13 mouse cellular contexts compared by ENCODE assay signal in the genomic region with DNA sequence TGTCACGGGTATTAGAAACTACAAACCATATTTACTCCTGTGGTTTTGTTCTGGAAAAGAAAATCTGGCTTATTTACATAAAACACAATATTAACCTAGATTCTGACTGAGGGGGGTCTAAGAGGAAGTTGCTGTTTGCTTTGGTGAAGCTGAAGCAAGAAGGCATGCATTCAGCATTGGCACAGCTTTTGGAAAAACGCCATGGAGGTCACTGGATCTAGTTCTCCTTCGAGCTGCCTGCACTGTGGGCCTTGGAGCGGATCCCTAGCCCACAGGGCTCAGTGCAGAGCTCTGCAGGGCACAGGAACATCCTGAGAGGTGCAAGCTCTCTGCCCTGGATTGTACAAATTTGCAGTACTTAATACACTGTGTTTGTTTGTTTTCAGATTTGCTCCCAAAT. TPM values are rescaled to one million over a fixed set of nuclear protein-coding genes. Genes with fewer than 3 reads are reported as not detected.
DNase-seq lines count a peak whose midpoint lies in the region; ATAC-seq and TF ChIP-seq lines count a peak whose summit lies in the region.
"Had no signal": no experiment of that assay in that cellular context is flagged by ENCODE, and none has a peak within 500 bp of the region (broad histone marks: within the 10 kb centered on the region; RNA-seq: fewer than 3 reads in every experiment).

No protein-coding gene starts in this region.

- no peak overlapping the region for H3K9ac ChIP-seq in hindbrain, postnatal 0 days (replicated peaks; ENCODE audit: low read length)
- no peak overlapping the region for H3K9ac ChIP-seq in hindbrain, embryonic 16.5 days (ENCODE audit: low read depth, low read length)
- no peak overlapping the region for H3K9ac ChIP-seq in lung, embryonic 14.5 days
- H3K9ac ChIP-seq: embryonic facial prominence, embryonic 13.5 days had no signal

- H3K36me3 ChIP-seq in hindbrain, postnatal 0 days (ENCODE audit: insufficient read depth, low read length): no peaks in the 10 kb centered on the region
- no peaks in the 10 kb centered on the region for H3K36me3 ChIP-seq in hindbrain, embryonic 16.5 days (ENCODE audit: control insufficient read depth, insufficient read depth, low read length)
- no peaks in the 10 kb centered on the region for H3K36me3 ChIP-seq in lung, embryonic 14.5 days (ENCODE audit: insufficient read depth)
- H3K36me3 ChIP-seq in thymus, adult 2 months (ENCODE audit: control insufficient read depth, insufficient read depth, low read length): no peaks in the 10 kb centered on the region
- H3K36me3 ChIP-seq: embryonic facial prominence, embryonic 13.5 days had no signal

- peak; percentile 37 for DNase-seq in hindbrain, postnatal 0 days (ENCODE audit: low spot score)
- peak; percentile 17 for DNase-seq in adrenal gland, postnatal 25 days
- peak; percentile 59 to 68 for DNase-seq in cerebellum, adult 18-20 months
- peak; percentile 34 for DNase-seq in lung, embryonic 14.5 days
- DNase-seq in thymus, adult 2 months: no peak
- DNase-seq in right cerebral cortex, postnatal 14 days: no peak
- DNase-seq: heart, postnatal 36 days had no signal

- no peak overlapping the region for H3K27ac ChIP-seq in hindbrain, postnatal 0 days
- H3K27ac ChIP-seq in hindbrain, embryonic 16.5 days (ENCODE audit: low read depth, low read length): no peak overlapping the region
- no peak overlapping the region for H3K27ac ChIP-seq in lung, embryonic 14.5 days (ENCODE audit: low read depth)
- no peak overlapping the region for H3K27ac ChIP-seq in thymus, adult 2 months (ENCODE audit: control insufficient read depth, insufficient read depth, low read length)
- H3K27ac ChIP-seq: embryonic facial prominence, embryonic 13.5 days; kidney, postnatal 0 days had no signal

- TF ChIP-seq CTCF in hindbrain, postnatal 0 days (IDR thresholded peaks at IDR 0.05; ENCODE audit: low read depth): no peak
- no peak for TF ChIP-seq CTCF in lung, embryonic 14.5 days (IDR thresholded peaks at IDR 0.05; ENCODE audit: low read depth)
- TF ChIP-seq CTCF in thymus, adult 2 months (IDR thresholded peaks at IDR 0.05; ENCODE audit: borderline replicate concordance, control insufficient read depth, extremely low read depth, insufficient read depth, low read length, poor library complexity): no peak

- H3K4me1 ChIP-seq in hindbrain, postnatal 0 days (ENCODE audit: insufficient read depth, low read length): no peaks in the 10 kb centered on the region
- no peaks in the 10 kb centered on the region for H3K4me1 ChIP-seq in hindbrain, embryonic 16.5 days (ENCODE audit: control insufficient read depth, insufficient read depth, low read depth, low read length)
- H3K4me1 ChIP-seq in lung, embryonic 14.5 days (ENCODE audit: insufficient read depth): no peaks in the 10 kb centered on the region
- no peaks in the 10 kb centered on the region for H3K4me1 ChIP-seq in thymus, adult 2 months (replicated peaks; ENCODE audit: control insufficient read depth, insufficient read depth, low read length)

- TF ChIP-seq POLR2A in thymus, adult 2 months (IDR thresholded peaks at IDR 0.05; ENCODE audit: control insufficient read depth, extremely low read depth, insufficient read depth, low read length, poor library complexity): no peak

- peaks cover 3% of the 10 kb centered on the region; the same call in 1 of the 2 replicates for H3K9me3 ChIP-seq in hindbrain, postnatal 0 days (ENCODE audit: low read length)
- H3K9me3 ChIP-seq in hindbrain, embryonic 16.5 days (ENCODE audit: control insufficient read depth, low read length): no peaks in the 10 kb centered on the region
- no peaks in the 10 kb centered on the region for H3K9me3 ChIP-seq in lung, embryonic 14.5 days (ENCODE audit: low read depth, low read length)
- H3K9me3 ChIP-seq: embryonic facial prominence, embryonic 13.5 days; megakaryocyte, embryonic 14.5 days had no signal

- no peak overlapping the region for H3K4me3 ChIP-seq in hindbrain, postnatal 0 days (ENCODE audit: low read length)
- no peak overlapping the region for H3K4me3 ChIP-seq in hindbrain, embryonic 16.5 days (ENCODE audit: low read length)
- H3K4me3 ChIP-seq in lung, embryonic 14.5 days (ENCODE audit: low read depth, low read length): no peak overlapping the region
- H3K4me3 ChIP-seq in thymus, adult 2 months (ENCODE audit: control insufficient read depth, insufficient read depth, low read length): no peak overlapping the region
- H3K4me3 ChIP-seq: embryonic facial prominence, embryonic 13.5 days; megakaryocyte, embryonic 14.5 days had no signal

- no peak overlapping the region for H3K4me2 ChIP-seq in hindbrain, postnatal 0 days (ENCODE audit: low read depth, low read length)
- H3K4me2 ChIP-seq in hindbrain, embryonic 16.5 days (ENCODE audit: low read length): no peak overlapping the region
- H3K4me2 ChIP-seq in lung, embryonic 14.5 days: no peak overlapping the region
- H3K4me2 ChIP-seq: embryonic facial prominence, embryonic 13.5 days had no signal

- no peaks in the 10 kb centered on the region for H3K27me3 ChIP-seq in hindbrain, postnatal 0 days (ENCODE audit: insufficient read depth, low read length)
- H3K27me3 ChIP-seq in hindbrain, embryonic 16.5 days (replicated peaks; ENCODE audit: control insufficient read depth, insufficient read depth, low read length): no peaks in the 10 kb centered on the region
- no peaks in the 10 kb centered on the region for H3K27me3 ChIP-seq in lung, embryonic 14.5 days (ENCODE audit: insufficient read depth, low read length)
- H3K27me3 ChIP-seq in thymus, adult 2 months (ENCODE audit: control insufficient read depth, insufficient read depth, low read length): no peaks in the 10 kb centered on the region
- H3K27me3 ChIP-seq: embryonic facial prominence, embryonic 13.5 days; megakaryocyte, embryonic 14.5 days had no signal

- no peak for ATAC-seq in hindbrain, postnatal 0 days
- ATAC-seq in hindbrain, embryonic 16.5 days: no peak
- no peak for ATAC-seq in lung, embryonic 14.5 days (ENCODE audit: insufficient read depth)
- ATAC-seq: activated CD4-positive, CD25-positive, alpha-beta regulatory T cell, adult 4 months had no signal

- WGBS in hindbrain, postnatal 0 days: 45% methylated on average over 4 of the region's 4 CpGs
- 72% methylated on average over 4 of the region's 4 CpGs for WGBS in hindbrain, embryonic 16.5 days
- WGBS in lung, embryonic 14.5 days: 57% methylated on average over 4 of the region's 4 CpGs
- WGBS in thymus, adult 2 months: 59% methylated on average over 4 of the region's 4 CpGs

RNA-seq across cellular contexts. Expression of a gene that starts 27.7 kb away (rescaled TPM):
- not detected in 2 replicates for total RNA-seq in hindbrain, postnatal 0 days (2014; rRNA removed)
- 0.28 and 0.55 TPM in 2 replicates for polyA plus RNA-seq in hindbrain, postnatal 0 days (2015; fragmentation: Nextera tagmentation; extraction: Ambion mirVana)
- 0.29 and 0.61 TPM in 2 replicates for polyA plus RNA-seq in hindbrain, embryonic 16.5 days (2015; fragmentation: Nextera tagmentation; extraction: Ambion mirVana)
- total RNA-seq in adrenal gland, postnatal 25 days (2021): not detected in 2 replicates
- polyA plus RNA-seq in lung, embryonic 14.5 days (2014; fragmentation: Nextera tagmentation; extraction: Ambion mirVana): 0.19 TPM in 1 of 2 replicates, not detected in the other
- 0.75 and 0.92 TPM in 2 replicates for polyA plus RNA-seq in thymus, adult 2 months (2012; rRNA removed)
- polyA plus RNA-seq: activated CD4-positive, CD25-positive, alpha-beta regulatory T cell, adult 4 months had no signal

RNA-seq across cellular contexts. Expression of a gene that starts 36.8 kb away (rescaled TPM):
- 0.37 and 1.5 TPM in 2 replicates for total RNA-seq in hindbrain, postnatal 0 days (2014; rRNA removed)
- 0.49 and 0.61 TPM in 2 replicates for polyA plus RNA-seq in hindbrain, postnatal 0 days (2015; fragmentation: Nextera tagmentation; extraction: Ambion mirVana)
- 0.77 and 0.85 TPM in 2 replicates for polyA plus RNA-seq in hindbrain, embryonic 16.5 days (2015; fragmentation: Nextera tagmentation; extraction: Ambion mirVana)
- 1.2 and 2.7 TPM in 2 replicates for total RNA-seq in adrenal gland, postnatal 25 days (2021)
- 8.4 and 9.2 TPM in 2 replicates for polyA plus RNA-seq in lung, embryonic 14.5 days (2014; fragmentation: Nextera tagmentation; extraction: Ambion mirVana)
- 1.7 and 2.6 TPM in 2 replicates for polyA plus RNA-seq in thymus, adult 2 months (2012; rRNA removed)
- polyA plus RNA-seq: activated CD4-positive, CD25-positive, alpha-beta regulatory T cell, adult 4 months had no signal

RNA-seq across cellular contexts. Expression of a gene that starts 40.8 kb away (rescaled TPM):
- total RNA-seq in hindbrain, postnatal 0 days (2014; rRNA removed): 20.3 and 32.5 TPM in 2 replicates
- 59.5 and 75.7 TPM in 2 replicates for polyA plus RNA-seq in hindbrain, postnatal 0 days (2015; fragmentation: Nextera tagmentation; extraction: Ambion mirVana)
- 42.5 and 48.5 TPM in 2 replicates for polyA plus RNA-seq in hindbrain, embryonic 16.5 days (2015; fragmentation: Nextera tagmentation; extraction: Ambion mirVana)
- 7.6 and 8.4 TPM in 2 replicates for total RNA-seq in adrenal gland, postnatal 25 days (2021)
- 57.3 and 60.3 TPM in 2 replicates for polyA plus RNA-seq in lung, embryonic 14.5 days (2014; fragmentation: Nextera tagmentation; extraction: Ambion mirVana)
- 9.1 and 23.1 TPM in 2 replicates for polyA plus RNA-seq in thymus, adult 2 months (2012; rRNA removed)
- polyA plus RNA-seq: activated CD4-positive, CD25-positive, alpha-beta regulatory T cell, adult 4 months had no signal

RNA-seq across cellular contexts. Expression of a gene that starts 54.4 kb away (rescaled TPM):
- total RNA-seq in hindbrain, postnatal 0 days (2014; rRNA removed): not detected in 2 replicates
- 0.24 and 0.29 TPM in 2 replicates for polyA plus RNA-seq in hindbrain, postnatal 0 days (2015; fragmentation: Nextera tagmentation; extraction: Ambion mirVana)
- 0.36 and 0.52 TPM in 2 replicates for polyA plus RNA-seq in hindbrain, embryonic 16.5 days (2015; fragmentation: Nextera tagmentation; extraction: Ambion mirVana)
- total RNA-seq in adrenal gland, postnatal 25 days (2021): not detected in 2 replicates
- polyA plus RNA-seq in lung, embryonic 14.5 days (2014; fragmentation: Nextera tagmentation; extraction: Ambion mirVana): 0.18 TPM in 1 of 2 replicates, not detected in the other
- 5.0 and 6.0 TPM in 2 replicates for polyA plus RNA-seq in thymus, adult 2 months (2012; rRNA removed)
- total RNA-seq: heart, postnatal 36 days had no signal
- polyA plus RNA-seq: activated CD4-positive, CD25-positive, alpha-beta regulatory T cell, adult 4 months; neural tube, embryonic 11.5 days had no signal

Comparison
In these comparisons a context has a peak if more than half of its experiments do, and no peak if none do; other contexts are left out.
1. DNase-seq: peak in hindbrain, postnatal 0 days (single experiment), adrenal gland, postnatal 25 days (single experiment), cerebellum, adult 18-20 months (2 of 2) and lung, embryonic 14.5 days (single experiment); none in thymus, adult 2 months (single experiment) and right cerebral cortex, postnatal 14 days (single experiment).